Mouse (Mus musculus) urinary bladder, postnatal 4 days (tissue): ENCODE results near the gene Dffa.
"Not testable (repeated sequence)": the region's sequence is repeated elsewhere in the genome, so short reads cannot be mapped to it uniquely, and the experiment has no call there.

Experiments used
- DNase-seq, 2 experiments: peaks; one replicate each; pipeline ENCODE4 v3.0.0; 2021 to 2022; ENCODE audit warnings: low spot score in 2 of 2

Dffa gene

DNA sequence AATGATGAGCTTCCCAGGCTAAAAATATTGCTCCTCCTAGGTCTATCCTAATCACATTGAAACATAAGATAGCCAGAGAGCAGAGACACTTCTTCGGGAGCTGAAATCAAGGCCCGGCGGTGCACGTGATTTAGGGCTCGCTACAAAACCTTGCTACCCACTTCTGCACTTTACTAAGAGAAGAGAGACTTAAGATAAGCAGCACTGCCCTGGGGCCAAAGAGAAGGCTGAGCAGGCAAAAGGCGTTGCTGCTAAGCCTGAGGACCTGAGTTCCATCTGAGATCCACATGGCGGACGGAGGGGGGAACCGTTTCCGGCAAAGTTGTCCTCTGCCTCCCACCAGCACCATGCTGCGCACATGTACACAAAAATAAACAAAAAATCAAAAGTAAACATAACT, 5.4 kb upstream of the Dffa start:
- DNase-seq: peak in 1 of 2 experiments; percentile 53

DNA sequence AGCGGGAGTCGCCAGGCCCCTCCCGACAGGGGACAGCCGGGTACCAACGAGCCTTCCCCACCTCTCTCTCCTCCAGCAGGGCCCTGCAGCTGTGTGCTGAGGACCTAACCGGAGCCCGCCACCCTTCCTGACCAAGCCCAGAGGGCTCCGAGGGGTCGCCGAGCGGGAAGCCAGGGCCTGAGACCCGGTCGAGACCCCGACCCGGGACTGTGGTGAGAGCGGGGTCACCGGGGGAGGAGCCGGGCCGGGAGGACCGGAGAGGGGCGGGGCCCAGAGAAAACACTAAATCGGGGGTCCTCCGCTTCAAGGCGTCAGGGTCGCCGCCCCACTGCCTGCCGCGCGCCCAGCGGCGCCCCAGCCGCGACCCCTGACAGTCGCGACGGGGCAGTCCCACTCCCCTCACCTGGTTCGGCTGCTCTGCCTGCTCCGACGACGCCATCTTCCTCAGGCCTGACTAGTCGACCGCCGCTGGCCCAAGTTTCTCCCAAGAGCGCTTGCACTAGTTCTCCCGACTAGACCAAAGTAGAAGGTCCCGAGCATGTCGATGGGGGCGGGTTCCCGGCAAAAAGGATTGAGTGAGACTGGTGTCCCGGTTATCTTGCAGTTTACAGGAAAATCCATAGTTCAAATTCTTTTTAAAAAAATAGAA, 4.5 kb upstream of the Dffa start, which contains the start of gene Pex14:
TSS of gene Pex14 (minus strand) at position 508 of the 649 bp plus-strand sequence.
- peak; percentile 82 to 90 for DNase-seq

DNA sequence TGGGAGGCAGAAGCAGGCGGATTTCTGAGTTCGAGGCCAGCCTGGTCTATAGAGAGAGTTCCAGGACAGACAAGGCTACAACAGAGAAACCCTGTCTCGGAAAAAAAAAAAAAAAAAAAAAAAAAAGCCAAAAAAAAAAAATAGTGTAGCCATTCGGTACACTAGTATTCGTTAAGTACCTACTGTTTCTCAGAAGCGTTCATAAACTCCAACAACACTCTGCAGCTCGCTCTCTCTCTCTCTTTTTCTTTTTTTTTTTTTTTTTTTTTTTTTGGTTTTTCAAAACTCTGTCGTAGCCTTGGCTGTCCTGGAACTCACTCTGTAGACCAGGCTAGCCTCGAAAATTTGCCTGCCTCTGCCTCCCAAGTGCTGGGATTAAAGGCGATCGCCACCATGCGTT, 3.5 kb upstream of the Dffa start:
- DNase-seq: not testable (repeated sequence)

DNA sequence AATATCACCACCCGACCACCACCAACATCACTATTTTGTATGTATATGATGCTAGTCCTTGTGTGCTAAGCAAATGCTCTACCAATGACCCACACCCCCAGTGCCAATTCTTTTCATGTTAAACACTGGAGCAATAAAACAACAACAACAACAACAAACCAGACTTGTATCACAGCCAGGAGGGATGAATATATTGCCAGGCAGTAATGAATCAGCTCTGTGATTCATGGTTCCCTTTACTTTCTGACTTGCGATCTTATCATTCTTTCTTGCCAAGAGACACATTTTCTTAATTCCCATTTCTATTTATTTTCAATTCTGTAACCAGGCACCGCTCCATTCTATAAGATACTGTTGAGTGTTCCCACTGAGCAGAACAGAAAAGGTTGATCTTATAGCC, 2.5 kb upstream of the Dffa start:
- DNase-seq: no peak

DNA sequence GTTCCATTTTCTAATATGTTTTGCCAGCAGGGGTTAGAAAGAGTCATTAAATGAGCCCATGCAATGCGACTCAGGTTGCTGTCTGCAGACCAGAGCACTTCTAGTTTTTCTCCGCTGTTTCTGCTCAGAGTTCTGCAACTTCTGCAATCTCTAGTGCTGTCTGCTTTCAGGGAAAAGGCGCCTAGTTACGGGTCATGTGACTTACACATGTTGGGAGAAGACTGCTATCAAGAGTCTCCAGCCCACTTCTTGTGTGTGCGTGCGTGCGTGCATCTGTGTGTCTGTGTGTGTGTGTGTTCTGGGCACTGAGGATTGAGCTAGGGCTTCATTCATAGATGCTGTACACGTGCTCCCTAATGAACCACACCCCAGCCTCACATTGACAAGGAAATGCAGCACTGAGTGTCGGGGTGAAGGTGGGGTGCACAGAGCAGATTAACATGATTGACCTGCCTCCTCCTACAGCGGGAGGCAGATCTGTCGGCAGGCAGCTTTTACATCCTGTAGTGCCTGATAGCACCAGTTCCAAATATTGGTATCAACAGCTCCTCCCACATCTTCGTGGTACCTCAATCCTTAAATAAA, 16.1 kb downstream of the Dffa start:
- DNase-seq: not testable (repeated sequence)

DNA sequence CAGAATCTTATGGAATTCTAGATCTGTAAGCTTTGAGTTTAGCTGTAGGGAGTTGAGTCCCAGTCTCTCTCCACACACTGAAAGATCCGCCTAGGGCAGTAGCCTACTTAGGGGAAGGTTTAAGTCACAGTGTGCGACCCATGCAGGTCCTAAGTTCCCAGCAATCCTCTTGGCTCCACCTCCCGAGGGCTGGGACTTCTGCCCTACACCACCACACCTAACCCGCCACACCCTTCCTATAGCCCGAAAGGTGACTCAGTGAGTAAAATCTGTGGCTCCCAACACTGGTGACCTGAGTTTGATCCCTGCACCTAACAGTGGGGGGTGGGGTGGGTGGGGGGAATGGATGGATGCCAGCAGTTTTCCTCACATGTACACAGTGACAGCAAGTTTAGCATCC, 19.5 kb downstream of the Dffa start:
- no peak for DNase-seq

DNA sequence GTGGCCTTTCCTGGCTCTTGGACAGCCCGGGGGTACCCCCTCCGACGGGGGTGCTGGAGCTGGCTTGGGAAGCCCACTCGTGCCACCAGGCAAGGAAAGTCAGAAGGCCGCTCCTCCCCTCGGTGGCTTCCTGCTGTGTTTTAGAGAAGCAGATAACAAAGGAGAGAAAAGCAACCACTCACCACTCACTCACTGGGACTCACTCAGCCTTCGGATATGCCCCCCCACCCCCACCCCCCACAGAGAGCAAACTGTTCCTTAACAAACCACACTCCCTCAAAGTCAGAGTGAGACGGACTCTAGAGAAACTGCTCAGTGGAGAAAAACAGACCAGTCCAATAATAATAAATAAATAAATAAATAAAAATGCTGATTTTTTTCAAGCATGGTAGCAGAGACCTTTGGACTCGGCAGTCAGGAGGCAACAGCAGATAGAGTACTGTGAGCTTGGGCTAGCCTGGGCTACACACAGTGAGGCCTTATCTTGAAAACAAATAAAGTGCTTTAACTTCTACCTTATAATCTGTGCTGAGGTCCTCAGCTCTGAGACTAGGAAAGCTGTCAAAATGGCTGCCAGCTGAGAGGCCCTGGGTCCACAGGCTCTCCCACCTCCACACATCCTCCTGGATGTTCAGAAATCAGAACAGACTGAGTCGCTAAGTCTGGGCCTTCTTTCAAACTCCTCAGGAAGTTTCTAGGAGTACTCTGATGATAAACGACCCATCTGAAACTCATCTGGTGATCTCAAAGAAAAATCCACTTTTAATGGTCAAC, 21.6 kb downstream of the Dffa start:
- no peak for DNase-seq

DNA sequence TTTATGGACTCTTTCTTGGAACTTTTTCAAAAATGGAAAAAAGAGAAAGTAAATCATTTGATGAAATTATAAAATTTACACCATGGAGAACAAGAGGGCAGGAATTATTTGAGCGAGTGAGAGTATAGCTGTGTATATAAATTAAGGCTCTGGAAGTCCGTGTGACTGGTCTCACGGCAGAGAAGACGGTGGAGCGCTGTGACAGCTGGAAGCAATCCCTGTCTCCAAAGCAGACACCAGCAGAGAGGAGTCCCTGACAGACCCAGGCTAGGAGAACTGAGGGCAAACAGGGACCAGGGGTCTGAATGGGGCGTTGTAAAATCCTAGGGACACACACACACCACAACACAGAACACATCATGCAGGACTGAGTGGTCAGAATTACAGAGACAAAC, 22.2 kb downstream of the Dffa start:
- DNase-seq: no peak

DNA sequence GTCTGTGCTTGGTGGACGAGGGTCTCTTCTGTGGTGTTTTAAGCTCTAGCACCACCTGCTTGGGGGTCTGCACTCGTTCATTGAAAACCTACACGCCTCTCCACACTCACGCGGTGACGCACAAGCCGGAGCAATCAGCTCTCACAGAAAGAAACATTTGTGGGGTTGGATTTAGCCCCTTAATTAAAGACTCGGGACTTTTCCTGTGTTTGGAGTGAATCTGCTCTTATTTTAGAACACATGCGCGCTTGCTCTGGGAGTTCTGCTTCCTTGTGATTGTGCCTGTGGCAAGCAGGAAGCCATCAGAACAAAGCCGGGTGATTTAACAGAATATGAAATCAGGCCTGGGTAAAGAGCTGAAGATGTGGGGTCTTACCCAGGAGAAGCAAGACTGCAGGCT, 22.7 kb downstream of the Dffa start, which contains the start of gene Cort:
TSS of gene Cort (minus strand) at position 101 of the 400 bp plus-strand sequence.
- no peak for DNase-seq

DNA sequence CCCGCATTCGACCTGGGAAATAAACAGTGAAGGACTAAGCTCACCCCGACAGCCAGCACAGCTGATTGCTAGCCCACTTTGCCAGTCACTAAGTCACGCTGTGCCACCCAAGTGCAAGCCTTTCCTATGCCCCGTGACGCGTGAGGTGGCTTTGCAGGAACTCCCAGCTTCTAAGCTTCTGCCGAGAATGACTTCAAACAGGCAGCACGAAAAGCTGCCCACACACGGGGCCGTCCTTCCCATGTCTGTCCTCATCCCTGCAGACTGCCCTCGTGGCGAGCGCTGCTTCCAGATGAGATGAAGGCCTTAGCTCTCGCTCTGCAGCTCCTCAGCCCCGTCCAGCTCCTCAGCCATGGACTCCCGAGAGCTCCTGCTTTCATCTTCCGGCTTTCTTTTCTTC, 24.5 kb downstream of the Dffa start:
- DNase-seq: no peak

DNA sequence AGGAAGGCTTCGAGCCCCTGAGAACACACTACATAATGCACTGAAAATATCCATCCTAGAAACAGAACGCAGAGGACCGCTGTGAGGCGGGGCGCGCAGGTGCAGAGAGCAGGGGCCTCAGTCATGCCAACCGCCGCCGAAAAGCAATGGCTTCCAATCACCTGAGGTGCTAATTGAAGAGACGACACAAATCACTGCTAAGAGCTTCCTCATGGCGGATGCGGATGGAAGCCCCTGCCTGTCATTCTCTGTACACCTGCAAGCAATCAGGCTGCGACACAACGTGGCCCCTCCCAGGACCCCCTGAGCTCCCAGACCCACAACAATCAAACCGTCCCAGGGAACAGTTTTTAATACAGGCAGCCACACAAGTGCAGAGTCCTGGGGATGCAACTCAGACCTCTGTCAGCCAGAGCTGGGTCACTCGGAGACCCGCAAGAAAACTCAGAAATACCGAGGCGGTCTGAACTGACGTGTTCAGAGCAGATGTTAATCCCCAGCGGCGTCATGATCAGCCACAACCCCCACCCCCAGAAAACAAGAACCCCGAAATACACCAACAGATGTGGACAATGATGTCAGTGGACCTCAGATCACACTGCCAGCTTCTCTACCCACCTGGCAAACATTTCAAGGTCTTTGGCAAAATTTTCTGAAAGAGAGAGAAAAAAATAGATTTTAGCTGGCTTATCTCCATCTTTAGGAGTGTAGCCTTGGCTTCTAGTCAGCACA, 27.2 kb downstream of the Dffa start:
- DNase-seq: no peak

DNA sequence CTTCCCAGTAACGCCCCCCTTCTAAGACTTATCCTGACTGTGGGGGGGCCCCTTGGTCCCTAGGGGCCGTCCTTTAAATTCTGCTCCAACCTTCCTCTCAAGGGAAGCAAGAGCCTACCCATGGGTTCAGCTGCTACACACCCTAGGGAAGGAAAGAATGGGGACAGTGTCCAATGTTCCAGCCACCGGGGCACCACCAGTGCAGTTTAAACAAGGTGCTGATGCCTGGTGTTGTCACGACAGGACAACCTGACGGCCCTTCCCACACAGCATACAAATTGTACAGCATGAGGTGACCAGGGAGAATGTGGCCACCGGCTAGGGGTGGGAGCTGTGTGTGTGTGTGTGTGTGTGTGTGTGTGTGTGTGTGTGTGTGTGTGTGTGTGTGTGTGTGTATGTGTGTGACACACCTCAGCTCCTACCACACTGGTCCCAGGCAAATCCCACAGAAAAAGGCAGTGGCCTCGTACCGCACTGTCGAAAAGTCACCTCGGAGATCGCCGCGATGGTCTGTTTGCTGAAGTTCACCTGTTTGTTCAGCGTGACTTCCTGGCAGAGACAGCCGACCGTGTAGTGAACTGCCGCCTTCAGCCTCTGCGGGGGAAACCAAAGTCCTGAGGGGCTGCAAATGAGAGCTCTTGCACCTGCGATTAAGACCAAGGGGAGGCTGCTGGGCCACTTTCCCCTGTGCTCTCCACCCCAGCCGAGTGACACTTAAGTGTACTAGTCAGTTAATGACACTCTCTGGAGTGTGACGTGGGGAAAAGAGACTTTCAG, 28.0 kb downstream of the Dffa start:
- DNase-seq: no peak

DNA sequence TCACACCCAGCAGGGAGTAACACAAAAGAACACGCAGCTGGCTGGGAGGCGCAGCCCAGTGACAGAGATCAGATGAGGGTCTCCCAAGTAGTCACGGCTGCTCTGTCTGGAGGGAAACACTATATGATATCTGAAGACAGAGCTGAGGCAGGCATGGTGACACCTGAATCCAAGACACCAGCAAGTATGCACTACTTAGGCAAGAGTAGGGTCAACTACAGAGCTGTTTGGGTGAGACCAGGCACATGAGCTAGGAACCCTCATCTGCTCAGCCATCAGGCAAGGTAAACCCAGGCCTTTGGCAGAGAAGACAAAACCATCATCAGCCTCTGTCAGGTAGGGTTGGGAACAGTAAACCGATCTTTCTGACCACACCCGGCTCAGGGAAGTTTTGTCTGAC, 29.4 kb downstream of the Dffa start:
- DNase-seq: no peak

DNA sequence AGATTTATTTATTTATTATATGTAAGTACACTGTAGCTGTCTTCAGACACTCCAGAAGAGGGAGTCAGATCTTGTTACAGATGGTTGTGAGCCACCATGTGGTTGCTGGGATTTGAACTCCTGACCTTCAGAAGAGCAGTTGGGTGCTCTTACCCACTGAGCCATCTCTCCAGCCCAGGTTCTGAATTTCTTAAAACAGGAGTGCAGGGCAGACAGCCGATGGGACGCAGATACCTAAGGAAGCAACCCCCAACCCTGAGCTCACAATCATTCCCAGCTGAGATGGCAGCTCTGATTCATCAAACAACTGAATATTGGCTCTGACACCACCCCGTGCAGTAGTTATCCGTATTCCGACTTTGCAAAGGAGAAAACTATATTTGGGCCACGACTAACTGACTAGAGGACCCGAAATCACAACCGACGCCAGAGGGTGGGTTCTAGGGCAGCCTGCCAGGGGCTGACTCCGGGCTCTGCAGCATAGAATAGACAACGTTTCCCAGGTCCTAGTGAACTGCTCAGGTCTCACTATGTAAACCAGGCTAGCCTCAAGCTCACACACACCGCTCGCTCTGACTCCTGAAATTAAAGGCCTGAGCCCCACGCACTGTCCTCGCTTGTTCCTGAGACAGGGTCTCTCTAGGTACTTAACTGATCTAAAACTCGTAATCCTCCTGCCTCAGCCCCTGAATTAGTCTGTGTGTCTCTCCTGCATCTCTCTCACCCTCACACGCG, 32.3 kb downstream of the Dffa start:
- no peak for DNase-seq

DNA sequence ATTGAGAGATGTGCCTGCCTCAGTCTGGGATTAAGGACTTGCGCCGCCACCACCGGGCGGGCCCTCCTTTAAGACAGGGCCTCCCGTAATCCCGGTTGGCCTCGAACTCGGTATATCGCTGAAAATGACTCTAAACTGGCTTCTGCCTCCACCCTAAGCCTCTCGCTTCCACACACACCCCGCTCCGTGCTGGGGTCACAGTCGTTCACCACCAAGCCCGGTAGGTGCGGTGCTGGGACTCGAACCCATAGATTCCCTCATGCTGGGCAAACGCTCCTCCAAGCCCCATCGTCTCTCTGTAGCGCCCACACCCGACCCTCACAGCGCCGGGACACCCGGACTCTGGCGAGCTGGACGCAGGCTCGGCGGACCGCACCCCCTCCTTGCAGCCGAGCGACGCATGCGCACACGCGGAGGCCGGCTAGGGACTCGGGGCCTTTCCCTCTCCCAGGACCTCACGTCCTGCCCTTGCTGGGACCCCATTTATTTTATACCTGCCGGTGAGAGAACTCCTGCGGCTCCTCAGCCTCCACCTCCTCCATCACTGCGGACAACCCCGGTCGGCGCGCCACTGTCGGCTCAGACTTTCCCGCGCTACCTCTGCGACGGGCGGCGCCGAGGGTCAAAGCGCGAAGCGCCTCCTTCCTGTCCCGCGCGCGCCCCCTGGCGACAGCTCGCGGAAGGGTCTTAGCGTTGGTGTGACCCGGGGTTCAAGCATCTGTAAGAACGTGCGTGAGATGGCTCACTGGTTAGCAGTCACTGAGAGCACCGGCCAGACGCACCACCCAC, 33.2 kb downstream of the Dffa start, which contains the start of gene Cenps:
TSS of gene Cenps (minus strand) at position 648 of the 789 bp plus-strand sequence.
- peak; percentile 87 to 93 for DNase-seq

DNA sequence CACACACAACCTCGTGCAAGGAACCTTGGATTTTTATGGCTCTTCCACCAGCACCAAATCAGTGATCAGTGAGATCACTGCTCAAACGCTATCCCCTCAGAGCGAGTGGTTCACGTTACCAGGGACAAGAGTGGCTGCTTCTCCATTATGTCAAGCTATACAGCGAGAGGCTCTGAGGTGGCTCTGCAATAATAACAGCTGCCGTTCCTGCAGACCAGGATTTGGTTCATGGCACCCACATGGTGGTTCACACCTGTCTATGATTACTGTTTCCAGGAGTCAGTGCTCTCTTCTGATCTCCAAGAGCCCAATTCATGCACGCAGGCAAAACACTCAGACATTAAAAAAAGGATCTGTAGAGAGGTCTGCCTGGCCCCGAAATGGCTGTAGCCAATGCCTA, 34.6 kb downstream of the Dffa start:
- DNase-seq: no peak

DNA sequence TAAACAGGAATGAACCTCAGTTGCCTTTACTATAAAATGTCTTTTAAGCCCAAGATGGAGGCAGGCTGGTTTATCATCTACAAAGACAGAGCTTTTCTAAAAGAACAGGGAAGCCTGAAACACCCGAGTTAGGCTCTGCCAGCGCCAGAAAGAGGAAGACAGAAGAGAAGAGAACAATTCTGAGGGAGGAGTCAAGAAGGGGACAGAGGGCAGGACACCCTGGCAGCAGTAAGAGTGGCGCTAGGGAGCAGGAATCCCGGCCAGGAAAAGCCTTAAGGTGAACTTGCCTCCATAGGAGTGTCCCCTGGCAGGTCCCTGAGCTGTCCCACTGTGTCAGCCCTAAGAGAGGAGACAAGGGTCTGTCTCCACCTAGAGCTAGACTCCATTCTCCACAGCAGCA, 39.6 kb downstream of the Dffa start:
- DNase-seq: no peak

DNA sequence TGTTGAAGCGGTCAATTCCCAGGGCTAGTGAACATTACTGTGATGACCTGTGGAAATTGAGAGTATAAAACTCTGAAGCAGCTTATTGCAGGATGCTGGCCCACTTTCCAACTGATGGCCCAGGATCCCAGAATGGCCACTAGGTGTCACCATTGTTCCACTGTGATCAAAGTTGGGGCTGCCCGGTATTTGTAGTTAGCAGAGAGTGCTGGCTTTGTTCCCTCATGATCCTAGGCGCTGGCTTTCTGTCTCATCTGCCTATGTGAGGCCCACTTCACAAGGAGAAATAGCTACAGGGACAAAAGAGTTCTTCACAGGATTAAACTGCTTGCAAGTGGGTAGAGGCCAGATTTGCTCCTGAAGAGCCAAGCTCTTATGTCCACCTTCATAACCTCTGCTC, 40.5 kb downstream of the Dffa start:
- peak; percentile 73 to 85 for DNase-seq

DNA sequence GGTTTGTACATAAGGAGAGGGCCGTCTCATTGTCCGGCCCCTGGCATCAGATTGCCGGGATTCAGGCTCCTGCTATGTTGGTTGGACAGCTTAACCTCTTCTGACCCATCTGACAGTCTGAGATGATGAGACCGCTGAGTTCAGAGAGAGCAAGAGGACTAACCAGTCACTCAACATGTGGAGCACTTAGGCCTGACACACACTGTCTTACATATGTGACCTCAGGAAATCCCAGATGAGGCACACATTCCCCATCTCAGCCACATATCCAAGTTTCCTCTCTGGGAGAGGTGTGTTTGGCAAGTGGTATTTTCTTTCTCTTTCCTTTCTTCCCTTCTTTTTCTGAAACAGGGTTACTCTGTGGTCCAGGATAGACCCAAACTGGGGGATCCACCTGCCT, 41.2 kb downstream of the Dffa start:
- DNase-seq: no peak

DNA sequence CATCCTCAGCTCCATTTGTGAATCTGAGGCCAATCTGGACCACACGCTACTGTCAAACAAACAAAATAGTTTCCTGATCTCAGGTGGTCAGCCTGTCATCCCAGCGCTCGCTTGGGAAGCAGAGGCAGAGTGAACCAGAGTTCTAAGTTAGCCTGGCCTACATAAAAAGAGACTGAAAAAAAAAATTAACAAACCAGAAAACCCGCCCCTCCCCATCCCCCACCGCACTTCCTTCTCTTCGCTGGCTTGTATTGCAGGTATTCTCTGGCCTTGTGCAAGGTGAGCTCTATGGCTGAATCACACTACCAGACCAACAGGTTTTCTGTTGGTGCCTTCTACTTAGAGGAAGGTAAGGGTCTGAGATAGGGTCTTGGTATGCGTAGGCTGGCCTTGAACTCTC, 43.6 kb downstream of the Dffa start:
- no peak for DNase-seq
